Mouse (Mus musculus): ENCODE measurements around the gene Esf1. TPM values are rescaled to one million over a fixed set of nuclear protein-coding genes. Genes with fewer than 3 reads are reported as not detected.
A peak's percentile ranks its signal among the peaks of the same experiment; 100 is the strongest.
"Not testable (repeated sequence)": the region's sequence is repeated elsewhere in the genome, so short reads cannot be mapped to it uniquely, and the experiment has no call there.

The Esf1 gene
- polyA plus RNA-seq, 1 experiment from 2014 or later = 26.1 TPM

DNA sequence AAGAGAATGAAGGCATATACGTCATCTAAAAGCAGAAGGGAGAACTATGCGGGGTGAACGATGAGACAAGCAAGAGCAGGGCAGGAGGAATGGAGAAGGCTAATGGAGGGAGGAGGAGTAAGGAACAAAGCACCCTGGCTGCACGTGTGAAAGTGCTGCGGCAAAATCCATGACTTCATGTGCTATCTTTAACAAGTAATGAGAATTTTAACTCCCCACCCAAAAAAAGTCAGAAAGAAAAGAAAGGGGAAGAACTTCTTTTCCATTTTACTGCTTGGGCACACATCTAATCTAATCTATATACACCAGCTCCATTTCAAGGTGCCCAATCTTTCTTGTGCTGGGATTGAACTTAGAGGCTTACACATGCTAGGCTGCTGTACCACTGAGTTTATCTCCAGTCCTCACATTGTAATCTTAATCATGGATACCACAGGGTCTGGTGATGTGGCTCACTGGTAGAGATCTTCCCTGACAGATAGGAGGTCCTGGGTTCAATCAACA is 7.0 kb downstream of the Esf1 start:
- DNase-seq (ENCODE audit: low read depth, low spot score) = no peak
- ATAC-seq = no peak
- TF ChIP-seq CTCF (IDR thresholded peaks at IDR 0.05) = no peak
- POLR2A ChIA-PET = no interaction called here
- CTCF ChIA-PET = no interaction called here
- in situ Hi-C loops (cut with MboI; ENCODE audit: low pct_unique_long_range_greater_than_20kb) = no loop called here
- H3K27me3 ChIP-seq = no peaks in the 10 kb centered on the region

DNA sequence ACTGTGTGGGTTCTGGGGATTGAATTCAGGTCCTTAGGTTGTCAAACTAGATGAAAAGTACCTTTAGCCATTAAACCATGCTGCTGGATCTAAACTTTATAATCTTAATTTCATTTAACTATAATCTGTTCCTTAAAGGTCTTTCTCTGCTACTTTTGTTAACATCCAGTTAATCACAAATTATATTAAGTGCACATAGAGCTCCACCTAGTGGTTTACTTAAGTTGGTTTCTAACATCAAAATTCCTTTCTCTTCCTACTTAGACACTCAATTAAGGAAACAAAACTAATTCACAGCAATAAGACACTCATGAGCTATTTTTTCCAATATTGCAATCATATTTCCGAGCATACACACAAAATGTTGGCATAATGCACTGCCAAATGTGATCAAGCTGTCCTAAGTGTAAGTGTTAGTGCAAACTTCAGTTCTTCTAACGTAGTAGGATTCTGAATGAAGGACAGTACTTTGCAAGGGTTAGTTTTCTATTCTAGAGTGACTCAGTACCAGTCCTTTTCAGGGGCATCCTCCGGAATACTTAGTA is 11.1 kb downstream of the Esf1 start:
- DNase-seq (ENCODE audit: low read depth, low spot score) = no peak
- POLR2A ChIA-PET = no interaction called here
- TF ChIP-seq CTCF (IDR thresholded peaks at IDR 0.05) = peak; percentile 49
- CTCF ChIA-PET = interaction anchor here (0.7 to 2.5 kb wide), 12 partner anchors 9 to 192 kb away, joined by 3 to 9 read pairs (median 3); partner anchors contain the start of genes Esf1 and Ndufaf5
- in situ Hi-C loops (cut with MboI; ENCODE audit: low pct_unique_long_range_greater_than_20kb) = loop anchor here (5.0 to 10.0 kb wide), 3 partner anchors 374 to 774 kb away; no protein-coding TSS in a partner anchor
- no peaks in the 10 kb centered on the region for H3K27me3 ChIP-seq
- ATAC-seq = no peak

DNA sequence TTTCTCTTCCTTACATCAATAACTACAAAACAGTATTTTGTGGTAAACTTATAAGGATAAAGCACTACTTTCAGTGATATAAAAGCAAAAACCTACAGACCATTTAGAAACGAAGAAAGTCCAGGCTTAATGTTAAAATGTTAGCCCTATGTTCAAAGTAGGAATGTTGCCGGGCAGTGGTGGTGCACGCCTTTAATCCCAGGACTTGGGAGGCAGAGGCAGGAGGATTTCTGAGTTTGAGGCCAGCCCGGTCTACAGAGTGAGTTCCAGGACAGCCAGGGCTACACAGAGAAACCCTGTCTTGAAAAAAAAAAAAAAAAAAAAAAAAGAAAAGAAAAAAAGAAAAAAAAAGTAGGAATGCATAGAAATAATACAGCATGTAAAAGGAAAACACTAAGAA is 18.6 kb downstream of the Esf1 start, which contains the start of gene Gm17374:
Gene Gm17374, plus strand, starts transcription at position 301 of the 400 bp plus-strand sequence.
- CTCF ChIA-PET; DNase-seq (ENCODE audit: low read depth, low spot score); POLR2A ChIA-PET; ATAC-seq; H3K27me3 ChIP-seq: not testable (repeated sequence)
- in situ Hi-C loops (cut with MboI; ENCODE audit: low pct_unique_long_range_greater_than_20kb) = loop anchor here (10.0 kb wide), 2 partner anchors 367 to 767 kb away; no protein-coding TSS in a partner anchor

DNA sequence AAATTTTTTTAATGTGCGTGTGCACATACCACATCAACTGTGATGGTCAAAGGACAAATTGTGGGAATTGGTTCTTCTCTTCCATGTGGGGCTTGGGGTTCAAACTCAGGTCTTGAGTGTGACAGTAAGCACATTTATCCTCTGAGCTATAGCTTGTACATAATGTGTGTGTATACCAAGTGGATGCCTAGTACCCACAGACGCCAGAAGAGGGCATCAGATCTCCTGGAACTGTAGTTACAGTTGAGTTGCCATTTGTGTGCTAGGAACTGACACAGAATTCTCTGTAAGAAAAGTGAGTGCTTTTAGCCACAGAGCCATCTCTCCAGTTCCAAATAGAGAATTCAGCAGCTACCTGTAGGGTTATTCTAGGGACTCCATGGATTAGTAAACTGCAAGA is 44.8 kb downstream of the Esf1 start:
- in situ Hi-C loops (cut with MboI; ENCODE audit: low pct_unique_long_range_greater_than_20kb) = no loop called here
- CTCF ChIA-PET = interaction anchor here (1.2 to 1.6 kb wide), 3 partner anchors 9 to 65 kb away, joined by 3 to 6 read pairs (median 4); no protein-coding TSS in a partner anchor
- no peaks in the 10 kb centered on the region for H3K27me3 ChIP-seq
- ATAC-seq (no peak), DNase-seq (ENCODE audit: low read depth, low spot score) (no peak)
- POLR2A ChIA-PET = no interaction called here
- peak; percentile 39 for TF ChIP-seq CTCF (IDR thresholded peaks at IDR 0.05)

- CTCF ChIA-PET = no interaction called here
- POLR2A ChIA-PET = no interaction called here
- no peak for TF ChIP-seq CTCF (IDR thresholded peaks at IDR 0.05)
- no peak for ATAC-seq
- in situ Hi-C loops (cut with MboI; ENCODE audit: low pct_unique_long_range_greater_than_20kb) = no loop called here
- H3K27me3 ChIP-seq = no peaks in the 10 kb centered on the region
- DNase-seq (ENCODE audit: low read depth, low spot score) = no peak
Observed at GRCm38 (mm10) chr2:140113851-140114250, 56.5 kb downstream of the Esf1 start.

DNA sequence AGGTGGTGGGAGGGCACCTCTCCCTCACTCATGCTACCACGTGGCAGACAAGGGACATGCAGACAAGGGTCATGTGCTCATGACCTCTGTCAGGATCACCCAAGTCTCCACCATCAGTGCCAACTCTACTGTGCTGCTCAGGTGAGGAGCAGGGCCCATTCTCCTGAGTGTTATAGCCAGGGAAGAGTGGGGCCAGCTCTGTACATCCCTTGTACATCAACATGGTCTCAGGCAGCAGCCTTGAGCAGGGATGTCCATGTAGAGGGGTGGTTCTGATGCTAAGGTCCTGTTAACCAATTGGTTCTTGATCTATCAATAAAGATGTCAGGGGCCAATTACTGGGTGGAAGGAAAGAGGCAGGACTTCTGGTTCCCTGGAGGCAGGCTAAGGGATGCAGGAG is 61.4 kb downstream of the Esf1 start:
- ChIA-PET CTCF (no interaction called here), POLR2A (no interaction called here)
- TF ChIP-seq CTCF (IDR thresholded peaks at IDR 0.05) = no peak

DNA sequence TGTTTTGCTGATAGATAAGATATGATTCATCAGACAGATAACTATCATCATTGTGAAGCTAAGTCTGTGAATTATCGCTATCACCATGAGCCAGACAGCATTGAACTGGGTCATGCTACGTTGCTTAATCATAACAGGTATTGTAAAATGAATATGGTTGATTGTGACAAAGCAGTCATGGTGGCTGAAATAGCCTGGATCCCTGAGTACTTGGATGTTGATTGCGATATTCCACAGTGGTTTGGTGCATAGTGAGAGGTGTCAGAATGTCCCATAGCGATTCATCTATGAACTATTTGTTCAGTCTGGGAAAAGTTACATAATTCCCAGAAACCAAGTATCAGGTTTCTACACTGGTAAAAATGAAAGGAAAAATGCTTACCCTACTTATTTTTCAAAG is 62.7 kb downstream of the Esf1 start:
- no peak for ATAC-seq
- no peak for TF ChIP-seq CTCF (IDR thresholded peaks at IDR 0.05)
- H3K27me3 ChIP-seq = no peaks in the 10 kb centered on the region
- ChIA-PET CTCF (interaction anchor here (1.1 to 2.0 kb wide), 2 partner anchors 18 to 87 kb away, joined by 3 to 4 read pairs; no protein-coding TSS in a partner anchor), POLR2A (no interaction called here)
- in situ Hi-C loops (cut with MboI; ENCODE audit: low pct_unique_long_range_greater_than_20kb) = no loop called here
- no peak for DNase-seq (ENCODE audit: low read depth, low spot score)

More for the DNA sequence above, 61.4 kb downstream of the Esf1 start:
- no peaks in the 10 kb centered on the region for H3K27me3 ChIP-seq
- DNase-seq (ENCODE audit: low read depth, low spot score) (no peak), ATAC-seq (no peak)
- in situ Hi-C loops (cut with MboI; ENCODE audit: low pct_unique_long_range_greater_than_20kb) = no loop called here

- CTCF ChIA-PET = interaction anchor here (0.8 to 1.5 kb wide), 3 partner anchors 14 to 49 kb away, joined by 3 read pairs; no protein-coding TSS in a partner anchor
- DNase-seq (ENCODE audit: low read depth, low spot score) (peak; percentile 55), ATAC-seq (peak; percentile 90)
- TF ChIP-seq CTCF (IDR thresholded peaks at IDR 0.05) = no peak
- POLR2A ChIA-PET = interaction anchor here (1.5 kb wide), 1 partner anchor 39 kb away, joined by 10 read pairs; the partner anchor contains the start of gene Tasp1
- in situ Hi-C loops (cut with MboI; ENCODE audit: low pct_unique_long_range_greater_than_20kb) = no loop called here
- no peaks in the 10 kb centered on the region for H3K27me3 ChIP-seq
Observed at GRCm38 (mm10) chr2:140104951-140105350, 65.4 kb downstream of the Esf1 start.

- ATAC-seq = peak; percentile 66
- ChIA-PET POLR2A (interaction anchor here (1.3 kb wide), 1 partner anchor 54 kb away, joined by 4 read pairs; no protein-coding TSS in a partner anchor), CTCF (interaction anchor here (0.8 to 1.5 kb wide), 3 partner anchors 14 to 34 kb away, joined by 3 to 4 read pairs (median 4); partner anchors contain the start of gene Tasp1)
- no peaks in the 10 kb centered on the region for H3K27me3 ChIP-seq
- in situ Hi-C loops (cut with MboI; ENCODE audit: low pct_unique_long_range_greater_than_20kb) = no loop called here
- TF ChIP-seq CTCF (IDR thresholded peaks at IDR 0.05) = no peak
- DNase-seq (ENCODE audit: low read depth, low spot score) = peak; percentile 61
Observed at GRCm38 (mm10) chr2:140100551-140101474, 69.6 kb downstream of the Esf1 start.

DNA sequence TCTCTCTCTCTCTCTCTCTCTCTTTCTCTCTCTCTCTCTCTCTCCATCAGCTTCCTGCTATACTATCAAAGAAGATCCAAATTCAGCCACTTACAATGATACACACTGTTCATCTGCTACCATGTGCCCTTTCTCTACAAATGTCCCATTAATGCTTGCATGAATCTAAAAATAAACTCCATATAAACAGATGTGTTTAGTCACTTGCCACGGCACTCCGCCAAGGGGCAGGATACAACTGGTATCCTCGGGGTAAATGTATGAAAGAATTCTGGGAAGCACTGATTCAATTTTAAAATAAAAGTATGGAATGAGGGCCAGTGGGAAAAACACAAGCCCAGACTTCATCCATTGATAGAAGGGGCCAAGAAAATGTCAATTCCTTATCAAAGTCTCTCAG is 70.4 kb downstream of the Esf1 start:
- DNase-seq (ENCODE audit: low read depth, low spot score) (no peak), ATAC-seq (no peak)
- CTCF ChIA-PET = no interaction called here
- TF ChIP-seq CTCF (IDR thresholded peaks at IDR 0.05) = no peak
- in situ Hi-C loops (cut with MboI; ENCODE audit: low pct_unique_long_range_greater_than_20kb) = no loop called here
- no peaks in the 10 kb centered on the region for H3K27me3 ChIP-seq
- POLR2A ChIA-PET = no interaction called here
